Mouse (Mus musculus) stomach, postnatal 0 days (tissue): ENCODE results near the gene Pde10a.

Experiments used
- CTCF ChIP-seq: IDR thresholded peaks from 2 replicates; pipeline ENCODE4 v1.5.1; 2016; ENCODE audit warnings: antibody characterized with exemption, low read depth, mild to moderate bottlenecking, moderate library complexity
- EP300 ChIP-seq: optimal IDR thresholded peaks from 2 replicates; pipeline ENCODE3; 2016; ENCODE audit warnings: antibody characterized with exemption

DNA sequence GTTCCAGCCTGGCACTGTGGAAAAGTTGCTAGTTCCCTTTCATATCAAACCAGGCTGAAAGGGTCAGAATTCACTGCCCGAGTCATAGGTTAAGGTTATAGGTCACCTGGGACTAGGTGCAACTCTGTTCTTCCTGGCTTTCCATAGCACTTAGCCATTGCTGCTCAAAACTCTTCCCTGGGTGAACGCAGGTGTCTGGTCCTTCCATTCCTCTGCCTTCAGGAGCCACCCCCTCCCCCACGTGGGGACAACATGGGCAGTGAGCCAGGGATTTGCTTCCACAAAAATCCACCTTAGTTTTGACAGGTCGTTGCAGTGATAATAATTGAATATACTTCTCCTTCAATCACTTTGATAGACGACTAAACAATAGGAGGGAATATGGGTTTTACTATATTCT lies 462.2 kb downstream of the Pde10a start:
- TF ChIP-seq CTCF (no peak), EP300 (no peak)
